Mouse (Mus musculus) liver, adult 2 months (tissue): Measurements from ENCODE around the gene Coro2a.

Experiments
- CTCF ChIP-seq: fragments of 200-500 bp; IDR thresholded peaks from 2 replicates; pipeline ENCODE4 v1.5.1; 2011; ENCODE audit warnings: low read depth, low read length, control low read depth
- POLR2A ChIP-seq: fragments of 200-500 bp; IDR thresholded peaks from 2 replicates; pipeline ENCODE4 v1.6.1; 2011; ENCODE audit warnings: low read length, control low read depth; ENCODE audit not compliant: insufficient read depth; ENCODE audit errors: extremely low read depth

DNA sequence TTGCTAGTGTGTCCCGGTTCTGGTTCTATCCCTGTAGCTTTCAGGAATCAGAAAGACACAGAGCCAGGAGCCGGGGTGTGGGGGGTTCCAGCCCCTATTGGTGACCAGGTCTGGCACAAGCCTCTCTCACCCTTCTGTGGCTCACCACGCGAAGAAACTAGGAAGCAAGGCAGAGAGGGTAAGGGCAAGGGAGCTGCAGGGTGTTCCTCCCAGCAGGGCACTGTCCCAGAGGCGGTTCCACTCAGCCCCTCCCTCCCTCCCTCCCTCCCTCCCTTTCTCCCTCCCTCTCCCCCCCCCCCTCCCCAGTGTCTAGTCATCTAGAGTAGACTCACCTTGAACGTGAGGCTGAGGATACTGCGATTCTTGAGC, 74.5 kb downstream of the Coro2a start:
- TF ChIP-seq POLR2A, result no peak
- no peak for TF ChIP-seq CTCF
